Mouse (Mus musculus) erythroblast, embryonic 14.5 days (primary cell): ENCODE results near the gene Timm10b.

Experiments used
- GATA1 ChIP-seq: IDR thresholded peaks from 2 replicates; pipeline ENCODE4 v1.6.1; 2012; ENCODE audit warnings: low read length, inconsistent platforms, mixed read lengths
- TAL1 ChIP-seq: IDR thresholded peaks from 3 replicates; pipeline ENCODE4 v1.6.1; 2012; ENCODE audit warnings: low read length, inconsistent platforms, mixed read lengths

DNA sequence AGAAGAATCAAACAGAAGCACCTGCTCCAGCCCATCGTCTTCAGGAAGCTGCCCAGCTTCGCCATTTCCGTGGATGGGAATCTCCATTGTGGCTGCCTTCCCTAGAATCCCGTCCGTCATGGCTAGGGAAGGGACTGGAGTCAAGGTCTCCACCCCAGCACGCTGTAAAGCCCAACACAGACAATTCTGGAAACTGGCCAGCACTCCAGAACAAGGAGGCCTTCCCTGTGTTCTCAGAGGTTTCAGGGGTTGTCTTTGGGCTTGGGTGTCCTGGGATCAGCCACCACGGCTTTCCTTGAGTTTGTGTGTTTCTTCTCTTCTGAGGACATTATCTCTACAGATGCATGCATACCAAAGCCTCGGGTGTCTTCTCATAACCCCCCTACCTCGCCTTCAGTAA lies 552 bp upstream of the Timm10b start:
- TF ChIP-seq GATA1 = no peak
- no peak for TF ChIP-seq TAL1
